Mouse (Mus musculus) kidney, postnatal 25 days (tissue): ENCODE results near the gene Igf2bp3.

Experiments used
- DNase-seq, 2 experiments: peaks; one replicate each; pipeline ENCODE4 v3.0.0; 2021; ENCODE audit warnings: mixed read lengths in 2 of 2

Gene Igf2bp3

GRCm38 (mm10) chr6:49173265-49173664, 41.5 kb downstream of the Igf2bp3 start:
- DNase-seq: no peak

GRCm38 (mm10) chr6:49171216-49171615, 43.5 kb downstream of the Igf2bp3 start:
- DNase-seq: no peak

DNA sequence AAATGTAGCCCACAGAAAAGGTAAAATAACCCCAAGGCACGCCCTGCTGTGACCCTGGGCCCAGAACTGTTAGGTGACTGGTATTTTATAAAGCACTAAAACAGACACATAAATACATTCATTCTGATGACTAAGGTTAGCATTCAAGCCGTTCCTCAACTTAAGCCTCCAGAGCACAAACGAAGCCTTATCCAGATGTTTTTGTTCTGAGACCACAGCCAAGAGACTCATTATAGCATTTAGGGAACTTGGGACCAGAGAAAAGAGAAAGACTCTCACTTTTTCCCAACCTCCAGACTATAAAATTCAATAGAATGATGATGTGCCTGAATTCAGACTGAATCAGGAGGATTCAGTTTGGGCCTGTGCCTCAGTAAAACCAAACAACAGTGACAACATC, 46.1 kb downstream of the Igf2bp3 start:
- DNase-seq: no peak

- no peak for DNase-seq
Observed at GRCm38 (mm10) chr6:49167406-49167805, 47.4 kb downstream of the Igf2bp3 start.

DNA sequence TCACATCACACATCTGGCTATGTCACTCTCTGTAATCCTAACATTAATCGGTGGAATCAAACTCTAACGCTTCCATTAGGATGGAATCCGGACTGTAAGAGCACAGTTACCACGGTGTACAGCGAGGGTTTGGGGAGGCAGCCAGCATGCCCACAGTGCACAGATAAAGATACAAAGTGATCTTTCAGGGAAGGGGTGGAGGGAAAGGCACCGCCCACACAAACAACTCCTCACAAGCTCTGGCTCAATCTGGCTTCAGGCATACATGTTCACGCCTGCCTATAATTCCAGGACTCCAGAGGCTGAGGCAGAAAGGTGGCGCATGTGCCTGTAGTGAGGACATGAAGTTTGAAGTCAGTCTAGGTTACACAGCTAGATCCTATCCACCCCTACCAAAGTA, 48.4 kb downstream of the Igf2bp3 start:
- DNase-seq: no peak

DNA sequence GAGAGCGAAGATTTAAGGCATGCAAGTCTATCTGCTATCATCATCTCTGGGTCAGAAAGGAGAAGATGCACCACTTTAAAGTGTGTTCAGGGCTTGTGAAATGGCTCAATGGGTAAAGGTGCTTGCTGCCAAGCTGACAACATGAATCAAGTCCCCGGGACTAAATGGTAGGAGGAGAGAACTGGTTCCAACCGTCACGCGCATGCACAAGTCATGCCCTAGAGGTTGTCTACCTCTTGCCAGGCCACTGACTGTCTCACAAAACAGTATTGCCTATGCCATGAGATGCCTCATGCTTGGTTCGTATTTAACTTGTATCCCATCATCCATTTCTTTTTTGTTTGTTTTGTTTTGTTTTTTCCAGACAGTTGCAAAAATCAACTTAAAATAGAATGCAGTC, 48.9 kb downstream of the Igf2bp3 start:
- peak; percentile 17 to 64 for DNase-seq

DNA sequence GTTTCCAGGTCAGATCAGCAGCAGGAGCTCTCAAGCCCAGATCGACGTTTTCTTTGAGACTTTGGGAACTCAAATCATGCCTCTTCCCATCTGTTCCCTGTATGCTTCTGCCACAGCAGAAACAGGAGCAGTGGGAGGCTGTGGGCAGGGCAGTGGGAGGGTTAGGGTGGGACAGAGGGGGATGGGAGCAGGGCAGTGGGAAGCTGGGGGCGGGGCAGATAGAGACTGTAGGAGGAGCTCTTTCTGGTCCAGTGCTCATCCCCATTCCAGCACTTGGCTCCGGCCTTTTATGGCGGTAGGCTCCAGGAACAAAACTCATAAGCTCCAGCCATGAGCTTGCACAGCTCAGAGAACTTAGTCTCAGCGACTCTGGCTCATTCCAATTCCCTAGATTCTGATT, 49.7 kb downstream of the Igf2bp3 start:
- peak; percentile 59 to 72 for DNase-seq

- no peak for DNase-seq
Observed at GRCm38 (mm10) chr6:49164701-49165100, 50.1 kb downstream of the Igf2bp3 start.

GRCm38 (mm10) chr6:49159971-49160370, 54.8 kb downstream of the Igf2bp3 start:
- DNase-seq: no peak

DNA sequence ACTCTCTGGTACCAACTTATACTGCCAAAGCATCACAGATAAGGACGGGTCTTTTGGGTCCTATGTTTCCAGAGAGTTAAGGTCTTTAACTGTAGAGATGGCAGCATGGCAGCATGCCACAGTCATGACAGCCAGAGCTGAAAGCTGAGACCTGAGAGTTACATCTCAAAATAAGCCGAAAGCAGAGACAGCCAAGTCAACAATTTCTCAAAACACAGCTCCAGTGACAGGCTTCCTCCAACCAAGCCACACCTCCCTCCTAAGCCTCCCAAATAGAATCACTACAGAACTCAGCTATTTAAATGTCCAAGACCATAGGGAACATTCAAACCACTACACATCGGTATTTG, 58.0 kb downstream of the Igf2bp3 start:
- no peak for DNase-seq

- no peak for DNase-seq
Observed at GRCm38 (mm10) chr6:49156170-49156825, 58.5 kb downstream of the Igf2bp3 start.

DNA sequence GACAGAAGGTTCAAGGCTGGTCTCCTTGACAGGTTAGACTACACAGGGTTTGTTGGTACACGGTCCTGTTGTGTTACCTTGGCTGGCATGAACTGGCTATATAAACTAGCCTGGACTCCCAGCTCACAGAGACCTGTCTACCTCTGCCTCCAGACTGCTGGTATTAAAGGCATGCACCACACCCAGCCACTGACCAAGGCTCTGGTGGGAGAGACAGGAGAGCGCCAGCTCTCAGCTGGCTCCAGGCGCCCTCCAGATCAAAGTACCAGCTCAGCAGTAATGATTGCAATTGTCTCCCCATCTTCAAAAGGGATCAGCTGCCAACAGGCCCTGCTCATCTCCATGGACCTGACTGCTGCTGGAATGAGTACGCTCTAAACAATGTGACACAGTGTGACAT, 63.3 kb downstream of the Igf2bp3 start:
- peak; percentile 4 to 54 for DNase-seq

DNA sequence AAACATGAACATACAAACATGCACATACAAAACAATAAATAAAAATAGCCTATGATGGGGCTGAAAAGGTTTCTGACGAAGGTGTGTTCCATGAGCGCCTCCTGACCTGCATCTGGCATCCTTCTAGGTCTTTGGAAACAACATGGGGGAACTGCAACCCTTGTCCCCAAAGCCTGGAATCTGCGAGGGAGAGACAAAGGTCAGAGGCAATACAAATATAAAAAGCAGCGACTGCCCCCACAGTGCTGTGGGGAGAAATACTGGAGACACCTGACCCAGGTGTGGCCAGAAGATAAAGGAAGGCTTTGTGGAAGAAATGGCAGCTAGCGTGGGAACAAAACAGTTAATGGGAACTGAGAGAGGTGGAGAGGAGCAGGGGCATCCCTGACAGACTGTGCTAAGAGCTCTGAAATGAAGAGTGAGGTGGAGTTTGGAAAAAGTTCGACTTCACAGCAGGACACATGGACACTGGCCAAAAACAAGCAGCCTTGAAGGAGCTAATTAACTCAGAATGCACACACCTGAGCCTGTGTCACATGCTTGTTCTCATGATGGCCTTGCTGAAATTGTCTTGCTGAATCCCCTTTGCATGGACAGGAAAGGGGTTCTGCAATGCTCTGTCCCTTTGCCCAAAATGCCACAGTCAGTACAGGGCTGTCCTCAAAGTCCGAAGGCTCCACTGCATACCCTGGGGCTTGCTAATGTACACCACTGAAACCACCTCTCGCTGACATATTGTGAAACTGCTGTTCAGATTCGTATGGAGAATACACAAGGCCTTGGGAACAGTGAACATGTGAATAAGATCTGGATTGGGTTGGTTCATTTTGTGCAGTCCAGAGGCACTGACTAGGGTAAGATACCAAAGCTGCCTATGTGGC, 64.2 kb downstream of the Igf2bp3 start:
- DNase-seq: peak; percentile 50

DNA sequence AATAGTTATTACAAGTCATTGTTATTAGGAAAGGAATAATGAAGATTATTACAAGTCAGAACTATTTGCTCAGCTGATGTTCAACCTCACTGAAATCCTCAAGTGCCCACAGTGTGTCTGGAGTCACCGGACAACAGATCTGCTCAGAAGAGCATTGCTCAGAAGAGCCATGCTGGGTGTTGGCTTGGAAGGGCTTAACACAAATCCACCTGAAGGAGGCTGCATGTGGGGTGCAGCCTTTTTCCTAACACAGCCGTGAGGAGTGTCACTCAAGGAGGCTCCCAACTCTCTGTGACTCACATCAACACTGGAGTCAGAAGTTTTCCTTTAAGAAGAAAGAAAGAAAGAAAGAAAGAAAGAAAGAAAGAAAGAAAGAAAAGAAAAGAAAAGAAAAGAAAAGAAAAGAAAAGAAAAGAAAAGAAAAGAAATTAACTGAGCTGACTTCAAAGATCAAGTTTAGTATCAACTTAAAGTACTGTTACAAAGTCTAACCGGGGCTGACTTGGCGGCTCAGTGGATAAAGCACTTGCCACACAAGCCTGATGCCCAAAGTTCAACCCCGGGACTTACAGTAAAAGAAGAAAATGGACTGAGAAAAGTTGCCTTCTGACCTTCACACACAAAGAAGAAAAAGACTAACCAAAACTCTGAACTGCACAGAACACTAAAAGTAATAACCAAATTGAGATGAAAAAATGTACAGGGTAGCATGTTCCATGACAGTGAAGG, 65.4 kb downstream of the Igf2bp3 start:
- peak; percentile 71 to 85 for DNase-seq

DNA sequence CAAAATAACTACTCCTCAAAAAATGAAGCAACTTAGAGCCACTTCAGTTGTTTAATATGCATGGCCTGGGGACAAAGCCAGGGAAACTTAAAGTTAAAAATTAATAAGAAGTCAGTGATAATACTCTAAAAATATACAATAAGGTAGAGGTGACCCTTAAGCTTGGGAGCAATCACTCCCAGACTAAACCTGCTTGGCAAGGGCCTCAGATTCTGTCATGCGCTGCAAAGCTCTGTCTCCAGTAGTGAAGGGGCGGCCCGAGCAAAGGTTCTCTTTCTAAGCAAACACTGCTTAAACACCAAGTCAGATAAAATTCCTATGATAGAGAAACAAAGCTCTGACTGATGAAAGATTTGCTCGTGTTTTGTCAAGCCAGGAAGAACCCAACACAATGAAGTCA, 66.0 kb downstream of the Igf2bp3 start:
- DNase-seq: peak; percentile 83 to 92

DNA sequence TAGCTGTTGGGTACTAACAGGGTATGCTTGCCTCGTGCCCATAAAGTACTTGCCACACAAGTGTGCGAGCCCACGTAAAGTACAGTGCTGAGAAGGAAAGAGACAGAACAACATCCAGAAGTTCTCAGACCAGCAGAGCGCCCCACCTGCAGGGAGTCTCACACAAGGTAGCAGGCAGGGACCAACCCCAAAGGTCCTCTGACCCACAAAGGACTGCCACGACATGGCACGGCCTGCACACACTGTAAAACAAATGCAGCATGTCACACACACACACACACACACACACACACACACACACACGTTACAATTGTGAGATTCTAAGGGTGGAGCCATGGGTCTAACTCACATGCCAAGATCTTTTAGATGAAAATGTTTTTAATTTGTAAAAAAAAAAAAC, 66.4 kb downstream of the Igf2bp3 start:
- peak; percentile 6 to 43 for DNase-seq

GRCm38 (mm10) chr6:49146461-49146860, 68.3 kb downstream of the Igf2bp3 start:
- no peak for DNase-seq

DNA sequence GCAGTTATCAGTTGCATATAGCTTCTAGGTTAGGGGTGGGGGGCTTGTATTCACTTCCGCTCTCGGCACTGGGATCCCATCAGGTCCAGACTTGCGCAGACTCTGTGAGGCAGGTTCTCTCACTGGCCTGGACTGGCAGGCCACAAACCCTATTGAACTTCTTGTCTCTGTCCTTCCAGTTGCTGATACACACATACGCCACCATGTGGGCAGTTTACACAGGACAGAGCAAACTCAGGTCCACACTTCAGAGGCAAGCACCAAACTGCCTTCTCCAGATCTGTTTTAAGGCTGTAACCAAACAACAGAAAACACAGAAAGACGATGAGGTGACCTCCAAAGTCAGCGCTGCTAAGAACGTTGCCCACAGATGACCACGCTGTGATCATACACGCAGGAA, 72.3 kb downstream of the Igf2bp3 start:
- DNase-seq: peak; percentile 52

DNA sequence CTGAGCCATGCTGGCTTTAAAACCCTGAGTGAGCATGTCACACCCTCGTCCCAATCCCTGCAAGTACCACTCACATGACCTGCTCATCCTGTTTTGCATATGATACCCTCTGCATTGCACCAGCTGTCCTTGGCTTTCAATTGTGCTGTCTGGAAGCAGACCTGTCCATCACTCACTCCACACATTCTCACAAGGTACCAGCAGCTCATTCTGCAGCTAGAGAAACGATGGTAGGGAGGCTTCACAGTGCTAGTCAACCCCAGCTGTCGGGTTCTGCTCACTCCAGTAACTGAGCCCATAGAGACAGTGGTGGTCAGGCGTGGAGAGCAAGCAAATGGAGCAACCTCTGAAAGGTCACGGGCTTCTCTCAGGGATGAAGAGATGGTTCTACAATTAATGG, 73.6 kb downstream of the Igf2bp3 start:
- DNase-seq: no peak

DNA sequence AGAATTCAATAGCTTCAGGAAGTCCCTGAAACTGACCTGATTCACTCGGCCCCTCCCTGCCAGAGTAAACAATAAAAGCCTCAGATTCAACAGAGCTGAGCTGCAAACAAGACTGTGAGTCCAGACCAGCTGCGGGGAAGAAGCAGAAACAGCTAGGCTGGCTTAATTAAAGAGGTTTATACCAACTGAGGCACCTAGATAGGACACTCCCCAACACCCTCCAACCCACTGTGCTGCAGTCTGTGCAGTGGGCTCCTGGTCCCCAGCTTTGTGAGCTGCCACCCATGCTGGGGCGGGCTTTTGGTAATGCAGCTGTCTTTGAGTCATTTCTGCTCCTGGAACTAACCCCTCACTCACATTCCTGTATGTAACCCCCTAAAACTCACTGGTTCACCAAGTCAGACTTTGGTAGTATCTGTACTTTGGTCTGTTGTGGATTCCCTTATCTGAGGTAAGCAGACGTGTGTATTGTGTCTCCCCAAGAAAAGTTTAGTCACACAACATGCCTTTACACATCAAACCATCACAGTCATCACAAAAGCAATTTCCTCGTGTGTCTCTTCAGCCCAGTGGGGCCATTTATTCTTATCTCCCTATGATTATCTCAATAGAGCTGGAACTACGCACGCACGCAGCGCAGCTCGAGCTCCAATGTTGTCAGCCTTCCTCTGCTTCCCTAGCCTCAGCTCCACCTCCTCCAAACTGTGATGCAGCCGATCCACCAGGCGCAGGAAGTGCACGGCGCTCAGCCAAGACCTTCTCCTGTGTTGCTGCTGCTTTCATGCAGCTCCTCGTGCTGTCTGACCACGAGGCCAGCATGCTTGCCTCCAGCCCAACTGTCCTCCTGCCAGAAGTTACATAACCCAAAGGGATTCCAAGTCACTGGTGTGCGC, 76.4 kb downstream of the Igf2bp3 start:
- DNase-seq: no peak

DNA sequence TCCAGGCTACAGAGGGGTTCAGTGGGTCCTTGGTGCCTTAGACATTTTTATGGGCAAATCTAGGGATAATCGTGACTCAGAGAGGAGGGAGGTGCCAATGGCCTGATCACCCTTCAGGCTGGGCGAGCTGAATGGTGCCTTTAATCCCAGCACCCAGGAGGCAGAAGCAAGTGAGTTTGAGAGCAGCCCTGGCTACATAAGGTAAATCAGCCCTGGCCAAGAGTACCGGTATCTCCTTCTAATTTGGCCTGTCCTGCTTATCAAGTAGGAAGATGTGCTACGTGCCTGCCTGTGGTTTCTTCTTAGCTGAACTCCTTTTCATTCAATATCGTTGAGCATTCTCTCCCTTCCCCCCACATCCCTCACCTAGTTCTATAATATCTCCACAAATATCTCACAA, 78.0 kb downstream of the Igf2bp3 start:
- no peak for DNase-seq

DNA sequence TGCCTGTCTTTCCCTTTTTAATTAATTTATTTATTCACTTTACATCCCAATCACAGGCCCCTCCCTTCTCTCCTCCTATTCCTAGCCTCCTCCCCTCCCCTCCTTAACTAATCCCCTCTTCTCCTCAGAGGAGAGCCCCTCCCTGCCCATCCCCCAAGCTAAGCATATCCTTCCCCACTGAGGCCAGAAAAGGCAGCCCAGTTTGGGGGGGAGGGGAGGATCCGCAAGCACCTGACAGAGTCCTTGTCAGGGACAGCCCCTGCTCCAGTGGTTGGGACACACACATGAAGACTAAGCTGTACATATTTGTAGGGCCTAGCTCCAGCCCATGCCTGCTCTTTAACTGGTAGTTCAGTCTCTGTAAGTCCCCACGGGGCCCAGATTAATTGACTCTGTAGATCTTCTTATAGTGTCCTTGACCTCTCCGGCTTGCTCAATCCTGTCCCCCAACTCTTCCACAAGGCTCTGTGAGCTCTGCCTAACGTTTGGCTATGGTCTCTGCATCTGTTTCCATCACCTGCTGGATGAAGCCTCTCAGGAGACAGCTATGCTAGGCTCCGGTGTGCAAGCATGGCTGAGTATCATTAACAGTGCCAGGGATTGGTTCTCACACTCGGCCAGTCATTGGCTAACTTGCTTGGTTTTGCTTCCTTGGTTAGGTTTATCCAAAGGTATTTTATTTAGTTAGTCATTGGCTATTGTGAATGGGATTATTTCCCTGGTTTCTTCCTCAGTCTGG, 82.2 kb downstream of the Igf2bp3 start:
- no peak for DNase-seq
